Mouse (Mus musculus): ENCODE data around the gene 4930455H04Rik. TPM values are rescaled to one million over a fixed set of nuclear protein-coding genes. Genes with fewer than 3 reads are reported as not detected.

4930455H04Rik gene
- polyA plus RNA-seq, 1 experiment = 0.41 TPM

GRCm38 (mm10) chr3:117006636-117007035, 38.6 kb downstream of the 4930455H04Rik start:
- Histone ChIP-seq H3K4me3 (ENCODE audit: control insufficient read depth, low read depth, low read length) (no peak overlapping the region), H3K27ac (ENCODE audit: control insufficient read depth, insufficient read depth, low read depth, low read length) (no peak overlapping the region), H3K27me3 (ENCODE audit: control insufficient read depth, insufficient read depth, low read length) (no peaks in the 10 kb centered on the region), H3K4me1 (ENCODE audit: control insufficient read depth, insufficient read depth, low read length) (no peaks in the 10 kb centered on the region), H3K36me3 (ENCODE audit: control insufficient read depth, insufficient read depth, low read length) (no peaks in the 10 kb centered on the region)
- no peak for TF ChIP-seq POLR2A (IDR thresholded peaks at IDR 0.05; ENCODE audit: control insufficient read depth, low read depth, low read length)

GRCm38 (mm10) chr3:117007340-117007739, 39.3 kb downstream of the 4930455H04Rik start:
- TF ChIP-seq POLR2A (IDR thresholded peaks at IDR 0.05; ENCODE audit: control insufficient read depth, low read depth, low read length) (no peak), CTCF (IDR thresholded peaks at IDR 0.05; ENCODE audit: control insufficient read depth, insufficient read depth, insufficient replicate concordance, low read depth, low read length) (no peak)
- H3K36me3 ChIP-seq (ENCODE audit: control insufficient read depth, insufficient read depth, low read length) = no peaks in the 10 kb centered on the region

GRCm38 (mm10) chr3:117010182-117010581, 42.1 kb downstream of the 4930455H04Rik start:
- no peak overlapping the region for H3K4me3 ChIP-seq (ENCODE audit: control insufficient read depth, low read depth, low read length)
- no peaks in the 10 kb centered on the region for H3K4me1 ChIP-seq (ENCODE audit: control insufficient read depth, insufficient read depth, low read length)
- no peak overlapping the region for H3K27ac ChIP-seq (ENCODE audit: control insufficient read depth, insufficient read depth, low read depth, low read length)
- H3K36me3 ChIP-seq (ENCODE audit: control insufficient read depth, insufficient read depth, low read length) = no peaks in the 10 kb centered on the region
- no peak for TF ChIP-seq POLR2A (IDR thresholded peaks at IDR 0.05; ENCODE audit: control insufficient read depth, low read depth, low read length)
- no peak for TF ChIP-seq CTCF (IDR thresholded peaks at IDR 0.05; ENCODE audit: control insufficient read depth, insufficient read depth, insufficient replicate concordance, low read depth, low read length)
- H3K27me3 ChIP-seq (ENCODE audit: control insufficient read depth, insufficient read depth, low read length) = no peaks in the 10 kb centered on the region

More at GRCm38 (mm10) chr3:117007340-117007739, 39.3 kb downstream of the 4930455H04Rik start:
- Histone ChIP-seq H3K4me1 (ENCODE audit: control insufficient read depth, insufficient read depth, low read length) (no peaks in the 10 kb centered on the region), H3K4me3 (ENCODE audit: control insufficient read depth, low read depth, low read length) (no peak overlapping the region), H3K27me3 (ENCODE audit: control insufficient read depth, insufficient read depth, low read length) (no peaks in the 10 kb centered on the region), H3K27ac (ENCODE audit: control insufficient read depth, insufficient read depth, low read depth, low read length) (no peak overlapping the region)

GRCm38 (mm10) chr3:117020319-117020718, 52.3 kb downstream of the 4930455H04Rik start:
- no peaks in the 10 kb centered on the region for H3K27me3 ChIP-seq (ENCODE audit: control insufficient read depth, insufficient read depth, low read length)
- no peaks in the 10 kb centered on the region for H3K4me1 ChIP-seq (ENCODE audit: control insufficient read depth, insufficient read depth, low read length)
- TF ChIP-seq POLR2A (IDR thresholded peaks at IDR 0.05; ENCODE audit: control insufficient read depth, low read depth, low read length) = no peak
- no peak for TF ChIP-seq CTCF (IDR thresholded peaks at IDR 0.05; ENCODE audit: control insufficient read depth, insufficient read depth, insufficient replicate concordance, low read depth, low read length)
- H3K27ac ChIP-seq (ENCODE audit: control insufficient read depth, insufficient read depth, low read depth, low read length) = no peak overlapping the region
- no peak overlapping the region for H3K4me3 ChIP-seq (ENCODE audit: control insufficient read depth, low read depth, low read length)
- H3K36me3 ChIP-seq (ENCODE audit: control insufficient read depth, insufficient read depth, low read length) = no peaks in the 10 kb centered on the region

DNA sequence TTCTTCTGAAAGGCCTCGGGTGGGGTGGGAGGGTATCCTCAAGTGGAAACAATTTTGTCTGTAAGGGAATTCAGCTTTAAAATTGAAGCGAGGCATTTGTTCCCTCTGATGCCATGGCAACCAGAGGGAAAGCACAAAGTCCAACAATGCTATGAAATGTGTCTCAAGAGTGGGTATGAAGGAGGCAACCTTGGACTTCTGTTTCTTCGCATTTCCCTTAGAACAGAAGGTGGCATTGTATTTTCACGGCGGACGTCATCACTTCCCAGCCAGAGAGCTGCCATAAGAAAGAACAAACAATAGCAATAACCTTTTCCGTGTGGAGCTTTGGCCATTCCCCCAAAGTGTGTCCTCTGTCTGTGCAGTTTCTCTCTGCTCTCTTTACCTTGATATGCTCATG, 53.8 kb downstream of the 4930455H04Rik start:
- no peaks in the 10 kb centered on the region for H3K4me1 ChIP-seq (ENCODE audit: control insufficient read depth, insufficient read depth, low read length)
- no peaks in the 10 kb centered on the region for H3K36me3 ChIP-seq (ENCODE audit: control insufficient read depth, insufficient read depth, low read length)
- no peak overlapping the region for H3K27ac ChIP-seq (ENCODE audit: control insufficient read depth, insufficient read depth, low read depth, low read length)
- H3K27me3 ChIP-seq (ENCODE audit: control insufficient read depth, insufficient read depth, low read length) = no peaks in the 10 kb centered on the region
- no peak overlapping the region for H3K4me3 ChIP-seq (ENCODE audit: control insufficient read depth, low read depth, low read length)
- no peak for TF ChIP-seq POLR2A (IDR thresholded peaks at IDR 0.05; ENCODE audit: control insufficient read depth, low read depth, low read length)
- no peak for TF ChIP-seq CTCF (IDR thresholded peaks at IDR 0.05; ENCODE audit: control insufficient read depth, insufficient read depth, insufficient replicate concordance, low read depth, low read length)

DNA sequence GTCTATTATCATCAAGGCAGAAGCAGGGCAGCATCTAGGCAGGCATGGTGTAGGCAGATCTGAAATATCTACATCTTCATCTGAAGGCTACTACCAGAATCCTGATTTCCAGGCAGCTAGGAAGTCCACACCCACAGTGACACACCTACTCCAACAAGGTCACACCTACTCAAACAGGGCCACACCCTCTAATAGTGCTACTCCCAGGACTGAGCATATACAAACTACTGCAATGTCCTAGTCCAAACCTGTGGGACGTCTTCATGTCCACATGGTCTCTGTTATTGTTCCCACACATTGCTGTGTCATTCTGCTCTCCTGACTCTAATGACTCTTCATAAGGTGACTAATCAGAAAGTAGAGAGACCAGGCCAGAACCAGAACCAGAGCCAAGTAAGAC, 56.0 kb downstream of the 4930455H04Rik start:
- TF ChIP-seq POLR2A (IDR thresholded peaks at IDR 0.05; ENCODE audit: control insufficient read depth, low read depth, low read length) = no peak
- TF ChIP-seq CTCF (IDR thresholded peaks at IDR 0.05; ENCODE audit: control insufficient read depth, insufficient read depth, insufficient replicate concordance, low read depth, low read length) = no peak
- H3K27ac ChIP-seq (ENCODE audit: control insufficient read depth, insufficient read depth, low read depth, low read length) = no peak overlapping the region
- no peaks in the 10 kb centered on the region for H3K4me1 ChIP-seq (ENCODE audit: control insufficient read depth, insufficient read depth, low read length)
- no peak overlapping the region for H3K4me3 ChIP-seq (ENCODE audit: control insufficient read depth, low read depth, low read length)
- no peaks in the 10 kb centered on the region for H3K36me3 ChIP-seq (ENCODE audit: control insufficient read depth, insufficient read depth, low read length)
- no peaks in the 10 kb centered on the region for H3K27me3 ChIP-seq (ENCODE audit: control insufficient read depth, insufficient read depth, low read length)

DNA sequence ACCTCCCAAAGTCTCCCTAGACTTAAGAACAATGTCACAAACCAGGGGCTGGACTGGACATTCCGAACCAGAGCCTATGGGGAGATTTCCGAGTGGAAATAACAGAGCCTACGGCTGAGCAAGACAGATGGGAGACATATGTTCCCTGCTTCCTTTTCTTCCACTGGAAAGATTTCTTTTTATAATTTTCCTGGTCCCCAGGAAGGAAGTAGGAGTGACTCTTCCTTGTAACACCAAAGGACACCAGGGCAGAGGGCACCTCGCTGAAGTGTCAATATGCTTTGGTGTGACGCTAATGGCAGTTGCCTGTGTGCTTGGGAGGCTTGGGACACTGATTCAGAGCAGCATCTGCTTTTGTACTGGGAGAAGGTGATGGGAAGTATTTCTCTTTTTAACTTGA, 56.5 kb downstream of the 4930455H04Rik start:
- no peaks in the 10 kb centered on the region for H3K4me1 ChIP-seq (ENCODE audit: control insufficient read depth, insufficient read depth, low read length)
- H3K36me3 ChIP-seq (ENCODE audit: control insufficient read depth, insufficient read depth, low read length) = no peaks in the 10 kb centered on the region
- H3K27me3 ChIP-seq (ENCODE audit: control insufficient read depth, insufficient read depth, low read length) = no peaks in the 10 kb centered on the region
- TF ChIP-seq POLR2A (IDR thresholded peaks at IDR 0.05; ENCODE audit: control insufficient read depth, low read depth, low read length) (no peak), CTCF (IDR thresholded peaks at IDR 0.05; ENCODE audit: control insufficient read depth, insufficient read depth, insufficient replicate concordance, low read depth, low read length) (no peak)
- H3K27ac ChIP-seq (ENCODE audit: control insufficient read depth, insufficient read depth, low read depth, low read length) = no peak overlapping the region
- H3K4me3 ChIP-seq (ENCODE audit: control insufficient read depth, low read depth, low read length) = no peak overlapping the region

GRCm38 (mm10) chr3:117025421-117025820, 57.4 kb downstream of the 4930455H04Rik start:
- no peaks in the 10 kb centered on the region for H3K27me3 ChIP-seq (ENCODE audit: control insufficient read depth, insufficient read depth, low read length)
- H3K4me3 ChIP-seq (ENCODE audit: control insufficient read depth, low read depth, low read length) = no peak overlapping the region
- H3K36me3 ChIP-seq (ENCODE audit: control insufficient read depth, insufficient read depth, low read length) = no peaks in the 10 kb centered on the region
- no peak overlapping the region for H3K27ac ChIP-seq (ENCODE audit: control insufficient read depth, insufficient read depth, low read depth, low read length)
- TF ChIP-seq POLR2A (IDR thresholded peaks at IDR 0.05; ENCODE audit: control insufficient read depth, low read depth, low read length) = no peak
- no peak for TF ChIP-seq CTCF (IDR thresholded peaks at IDR 0.05; ENCODE audit: control insufficient read depth, insufficient read depth, insufficient replicate concordance, low read depth, low read length)
- H3K4me1 ChIP-seq (ENCODE audit: control insufficient read depth, insufficient read depth, low read length) = no peaks in the 10 kb centered on the region

Other genes with a start within 250 kb of the 4930455H04Rik start
- gene Agl, start 160.1 kb upstream of the 4930455H04Rik start, polyA plus RNA-seq (2012; rRNA removed) = 2.8 and 3.2 TPM in 2 replicates
- gene Frrs1, start 108.8 kb upstream of the 4930455H04Rik start, polyA plus RNA-seq (2012; rRNA removed) = 0.58 and 0.66 TPM in 2 replicates
- gene Palmd, start 720 bp downstream of the 4930455H04Rik start, polyA plus RNA-seq (2012; rRNA removed) = 0.26 and 0.36 TPM in 2 replicates

All from testis, adult 2 months (tissue).